Mouse (Mus musculus) heart, embryonic 11.5 days (tissue): ENCODE data around the gene Gtf2ird1. TPM values are rescaled to one million over a fixed set of nuclear protein-coding genes. Genes with fewer than 3 reads are reported as not detected.

Experiments
- ATAC-seq: fragments of 200-750 bp; cut with Nextera tagmentation; replicated peaks from 2 replicates; pipeline ENCODE4 v1.8.0; 2017; ENCODE audit warnings: moderate library complexity; ENCODE audit not compliant: insufficient number of reproducible peaks, low FRiP score, low TSS enrichment
- H3K27ac ChIP-seq: fragments of 300-500 bp; sonication (generic); 2 replicates; pipeline ENCODE4 v1.5.1; 2014; ENCODE audit warnings: mild to moderate bottlenecking, low read depth, low read length
- H3K27me3 ChIP-seq: fragments of 300-500 bp; sonication (generic); 2 replicates; pipeline ENCODE4 v1.6.1; 2014; ENCODE audit warnings: mild to moderate bottlenecking, low read length, mixed read lengths; ENCODE audit not compliant: control insufficient read depth, insufficient read depth
- H3K36me3 ChIP-seq: fragments of 300-500 bp; sonication (generic); 2 replicates; pipeline ENCODE4 v1.6.1; 2014; ENCODE audit warnings: mild to moderate bottlenecking, low read length, moderate library complexity, mixed read lengths; ENCODE audit not compliant: control insufficient read depth, insufficient read depth
- H3K4me1 ChIP-seq: fragments of 300-500 bp; sonication (generic); 2 replicates; pipeline ENCODE4 v1.6.1; 2014; ENCODE audit warnings: low read length; ENCODE audit not compliant: control insufficient read depth, insufficient read depth
- H3K4me2 ChIP-seq: fragments of 300-500 bp; sonication (generic); 2 replicates; pipeline ENCODE4 v1.6.1; 2014; ENCODE audit warnings: mild to moderate bottlenecking, moderate library complexity
- H3K4me3 ChIP-seq: fragments of 300-500 bp; sonication (generic); 2 replicates; pipeline ENCODE4 v1.5.1; 2014; ENCODE audit warnings: low read depth, low read length
- H3K9ac ChIP-seq: fragments of 300-500 bp; sonication (generic); 2 replicates; pipeline ENCODE4 v1.6.1; 2014; ENCODE audit warnings: mild to moderate bottlenecking, low read depth, low read length, moderate library complexity
- H3K9me3 ChIP-seq: fragments of 300-500 bp; sonication (generic); replicated peaks from 2 replicates; pipeline ENCODE4 v1.6.1; 2016; ENCODE audit warnings: low read length; ENCODE audit not compliant: control insufficient read depth
- WGBS: fragments of 180-500 bp; shearing (Covaris S2); extraction: QIAGEN DNeasy Blood & Tissue Kit; methylation state at CpG from one replicate; pipeline ENCODE4 v1.1.7; 2014; ENCODE audit not compliant: insufficient replicate concordance; 5-methylcytosine and 5-hydroxymethylcytosine counted together
- microRNA-seq: library from miRNA; unstranded; fragments of <30 nt; microRNA quantifications from one replicate; pipeline ENCODE4, GENCODE M21; 2016; ENCODE audit warnings: borderline number of aligned reads
- polyA plus RNA-seq: library from polyadenylated mRNA; unstranded; fragments of >200 nt; fragmentation: Nextera tagmentation; extraction: Ambion mirVana; gene quantifications from 2 replicates; pipeline ENCODE4 v1.2.1, GENCODE M21; 2014

The Gtf2ird1 gene
- polyA plus RNA-seq, 1 experiment from 2014 or later = 49.0 TPM

- Histone ChIP-seq H3K9ac (peak overlapping the region; percentile 100), H3K4me2 (peak overlapping the region; percentile 84), H3K9me3 (no peaks in the 10 kb centered on the region), H3K27ac (peak overlapping the region; percentile 100), H3K4me1 (peaks cover 22% of the 10 kb centered on the region), H3K27me3 (no peaks in the 10 kb centered on the region), H3K4me3 (peak overlapping the region; percentile 89), H3K36me3 (peaks cover 13% of the 10 kb centered on the region)
- ATAC-seq = peak; percentile 85
- WGBS = under 1% methylated on average over 60 of the region's 68 CpGs
Measured at GRCm38 (mm10) chr5:134313451-134314067, 143.0 kb downstream of the Gtf2ird1 start.

GRCm38 (mm10) chr5:134312691-134313450, 143.6 kb downstream of the Gtf2ird1 start:
- peak overlapping the region; percentile 84 for H3K4me2 ChIP-seq
- H3K27me3 ChIP-seq = no peaks in the 10 kb centered on the region
- no peaks in the 10 kb centered on the region for H3K9me3 ChIP-seq
- peaks cover 22% of the 10 kb centered on the region for H3K4me1 ChIP-seq
- WGBS = 6% methylated on average over 19 of the region's 19 CpGs
- peak overlapping the region; percentile 89 for H3K4me3 ChIP-seq
- H3K27ac ChIP-seq = peak overlapping the region; percentile 100
- H3K9ac ChIP-seq = peak overlapping the region; percentile 100
- H3K36me3 ChIP-seq = peaks cover 14% of the 10 kb centered on the region
- no peak for ATAC-seq

DNA sequence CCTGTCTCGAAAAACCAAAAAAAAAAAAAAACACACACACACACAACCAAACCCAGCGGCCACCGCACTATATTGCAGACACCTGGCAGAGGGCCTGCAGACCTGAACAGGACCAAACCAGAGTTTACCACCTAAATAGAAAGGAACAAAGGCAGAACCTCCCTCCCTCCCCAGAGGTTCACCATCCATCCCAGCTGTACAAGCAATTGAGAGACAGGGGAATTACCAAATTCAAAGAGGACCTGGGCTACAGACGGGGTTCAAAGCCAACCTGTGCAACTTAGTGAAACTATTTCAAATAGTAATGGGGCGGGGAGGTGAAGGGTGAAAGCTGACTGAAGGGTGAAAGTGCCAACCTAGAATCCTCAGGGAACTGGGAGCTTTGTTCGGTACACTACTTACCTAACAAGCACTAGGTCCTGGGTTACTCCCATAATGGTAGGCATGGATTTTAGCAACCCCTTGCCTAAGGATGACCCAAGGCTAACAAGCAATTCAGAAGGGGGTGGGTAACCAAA, 144.6 kb downstream of the Gtf2ird1 start:
- peaks cover 22% of the 10 kb centered on the region for H3K4me1 ChIP-seq
- H3K4me2 ChIP-seq = peak overlapping the region; percentile 84
- no peaks in the 10 kb centered on the region for H3K27me3 ChIP-seq
- H3K9me3 ChIP-seq = no peaks in the 10 kb centered on the region
- no peak overlapping the region for H3K9ac ChIP-seq
- 80% methylated on average over 6 of the region's 6 CpGs for WGBS
- H3K36me3 ChIP-seq = peaks cover 16% of the 10 kb centered on the region
- ATAC-seq = no peak
- peak overlapping the region; percentile 89; the same call in 1 of the 2 replicates for H3K4me3 ChIP-seq
- H3K27ac ChIP-seq = no peak overlapping the region

DNA sequence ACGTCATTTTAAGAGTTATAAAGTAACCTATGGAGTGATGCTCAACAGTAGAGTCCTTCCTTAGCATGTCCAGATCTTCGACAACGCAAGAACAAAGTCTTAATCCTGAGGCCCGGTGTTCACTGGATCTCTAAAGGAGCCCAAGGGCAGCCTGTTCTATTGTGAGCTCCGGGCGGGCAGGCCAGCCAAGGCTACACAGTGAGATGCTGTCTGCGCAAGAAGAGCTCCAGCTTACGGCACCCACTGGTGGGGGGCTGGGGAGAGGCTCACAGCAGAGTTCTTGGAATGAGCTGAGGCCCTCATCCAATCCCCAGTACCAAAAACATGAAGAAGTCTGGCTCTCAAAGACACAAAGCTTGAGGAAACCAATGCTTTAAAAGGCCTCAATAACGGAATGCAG, 146.3 kb downstream of the Gtf2ird1 start:
- Histone ChIP-seq H3K4me2 (no peak overlapping the region), H3K4me3 (no peak overlapping the region), H3K36me3 (peaks cover 18% of the 10 kb centered on the region), H3K9me3 (no peaks in the 10 kb centered on the region), H3K27ac (no peak overlapping the region), H3K27me3 (no peaks in the 10 kb centered on the region), H3K4me1 (peaks cover 15% of the 10 kb centered on the region; the same call in 1 of the 2 replicates), H3K9ac (no peak overlapping the region)
- 93% methylated on average over 9 of the region's 9 CpGs for WGBS
- ATAC-seq = no peak

DNA sequence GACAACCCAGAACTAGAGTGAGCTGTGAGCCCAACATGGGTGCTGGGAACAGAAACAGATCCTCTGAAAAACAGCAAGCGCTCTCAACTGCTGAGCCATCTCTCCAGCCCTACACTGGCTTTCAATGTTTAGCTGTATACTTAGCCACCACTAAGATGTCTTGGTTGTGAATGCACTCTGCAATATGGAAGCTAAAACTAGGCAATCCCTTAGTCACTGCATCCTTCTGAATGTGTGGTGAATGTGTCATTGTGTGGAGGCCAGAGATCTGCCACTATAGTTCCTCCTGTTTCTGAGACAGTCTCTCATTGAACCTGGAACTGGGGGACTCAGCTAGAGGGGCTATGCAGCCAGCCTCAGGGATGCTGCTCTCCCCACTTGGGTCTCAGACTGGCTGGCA, 147.2 kb downstream of the Gtf2ird1 start:
- Histone ChIP-seq H3K9ac (no peak overlapping the region), H3K9me3 (no peaks in the 10 kb centered on the region), H3K27ac (no peak overlapping the region), H3K36me3 (peaks cover 19% of the 10 kb centered on the region), H3K27me3 (no peaks in the 10 kb centered on the region), H3K4me1 (peaks cover 15% of the 10 kb centered on the region; the same call in 1 of the 2 replicates), H3K4me3 (no peak overlapping the region), H3K4me2 (no peak overlapping the region)
- 100% methylated on average over 1 of the region's 1 CpGs for WGBS
- ATAC-seq = no peak

Small RNAs within 50 kb of the gene (microRNA-seq; reads per million reads assigned to microRNA genes)
- gene Gm26340 (0.20 reads per million), gene Mir3965 (0.27 reads per million)

Other genes starting within 250 kb of the Gtf2ird1 start
- 1.8 and 2.2 TPM in 2 replicates for gene Ncf1, start 227.1 kb downstream of the Gtf2ird1 start, polyA plus RNA-seq
- 136 and 137 TPM in 2 replicates for gene Gtf2i, start 142.0 kb downstream of the Gtf2ird1 start, polyA plus RNA-seq
- 1.7 and 2.2 TPM in 2 replicates for gene Clip2, start 95.7 kb upstream of the Gtf2ird1 start, polyA plus RNA-seq
- not detected in 2 replicates for gene Syna, start 103.5 kb upstream of the Gtf2ird1 start, polyA plus RNA-seq
- gene Rfc2, start 124.7 kb upstream of the Gtf2ird1 start, polyA plus RNA-seq = 216 and 234 TPM in 2 replicates
- 1.9 and 3.5 TPM in 2 replicates for gene Lat2, start 158.3 kb upstream of the Gtf2ird1 start, polyA plus RNA-seq
- 344 and 355 TPM in 2 replicates for gene Eif4h, start 182.8 kb upstream of the Gtf2ird1 start, polyA plus RNA-seq
- gene Limk1, start 231.9 kb upstream of the Gtf2ird1 start, polyA plus RNA-seq = 2.6 and 3.3 TPM in 2 replicates